Mouse (Mus musculus): ENCODE results near the gene Agbl3. TPM values are rescaled to one million over a fixed set of nuclear protein-coding genes. Genes with fewer than 3 reads are reported as not detected.

The Agbl3 gene
- total and polyA plus RNA-seq, 2 experiments from 2014 or later, result 20.0 to 31.1 TPM

GRCm38 (mm10) chr6:34765721-34766120, 14.5 kb upstream of the Agbl3 start:
- Histone ChIP-seq H3K4me1 (ENCODE audit: insufficient read depth) (no peaks in the 10 kb centered on the region), H3K9ac (no peak overlapping the region), H3K27ac (ENCODE audit: low read depth, low read length) (no peak overlapping the region), H3K9me3 (ENCODE audit: low read length) (no peaks in the 10 kb centered on the region), H3K27me3 (ENCODE audit: insufficient read depth, low read length) (no peaks in the 10 kb centered on the region), H3K36me3 (ENCODE audit: insufficient read depth) (peaks cover 19% of the 10 kb centered on the region; the same call in 1 of the 2 replicates), H3K4me3 (ENCODE audit: low read depth, low read length) (no peak overlapping the region), H3K4me2 (ENCODE audit: low read depth) (no peak overlapping the region)
- WGBS, result 94% methylated on average over 5 of the region's 5 CpGs
- no peak for TF ChIP-seq CTCF (IDR thresholded peaks at IDR 0.05; ENCODE audit: low read depth)
- ATAC-seq (no peak), DNase-seq (no peak)

DNA sequence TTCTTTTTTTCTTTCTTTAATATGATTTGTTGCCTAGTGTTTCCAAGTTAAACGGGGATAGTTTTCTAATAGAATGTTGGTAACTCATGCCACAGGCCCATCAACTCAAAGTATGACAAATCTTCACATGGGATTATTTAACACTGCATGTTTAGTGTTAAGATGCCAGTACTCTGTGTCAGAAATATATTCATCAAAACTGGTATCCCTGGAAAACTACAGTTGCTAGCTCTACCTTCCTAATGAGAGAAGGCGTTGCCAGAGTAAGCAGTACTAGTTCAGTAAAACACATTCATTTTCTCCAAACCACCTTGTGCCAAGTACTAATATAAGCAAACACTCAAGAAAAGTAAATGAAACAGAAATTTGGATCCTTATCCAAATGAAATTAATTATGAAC, 10.2 kb upstream of the Agbl3 start:
- 57% methylated on average over 2 of the region's 2 CpGs for WGBS
- Histone ChIP-seq H3K4me3 (ENCODE audit: low read depth, low read length) (no peak overlapping the region), H3K27ac (ENCODE audit: low read depth, low read length) (no peak overlapping the region), H3K9me3 (ENCODE audit: low read length) (no peaks in the 10 kb centered on the region), H3K4me1 (ENCODE audit: insufficient read depth) (no peaks in the 10 kb centered on the region), H3K27me3 (ENCODE audit: insufficient read depth, low read length) (no peaks in the 10 kb centered on the region), H3K36me3 (ENCODE audit: insufficient read depth) (peaks cover 12% of the 10 kb centered on the region; the same call in 1 of the 2 replicates), H3K4me2 (ENCODE audit: low read depth) (no peak overlapping the region), H3K9ac (no peak overlapping the region)
- ATAC-seq, result no peak
- no peak for TF ChIP-seq CTCF (IDR thresholded peaks at IDR 0.05; ENCODE audit: low read depth)
- no peak for DNase-seq

- no peak overlapping the region for H3K4me2 ChIP-seq (ENCODE audit: low read depth)
- DNase-seq (no peak), ATAC-seq (no peak)
- H3K9ac ChIP-seq, result no peak overlapping the region
- H3K27me3 ChIP-seq (ENCODE audit: insufficient read depth, low read length), result no peaks in the 10 kb centered on the region
- no peak for TF ChIP-seq CTCF (IDR thresholded peaks at IDR 0.05; ENCODE audit: low read depth)
- 81% methylated on average over 6 of the region's 6 CpGs for WGBS
- H3K9me3 ChIP-seq (ENCODE audit: low read length), result no peaks in the 10 kb centered on the region
- H3K36me3 ChIP-seq (ENCODE audit: insufficient read depth), result peaks cover 12% of the 10 kb centered on the region; the same call in 1 of the 2 replicates
- H3K27ac ChIP-seq (ENCODE audit: low read depth, low read length), result no peak overlapping the region
- no peak overlapping the region for H3K4me3 ChIP-seq (ENCODE audit: low read depth, low read length)
- no peaks in the 10 kb centered on the region for H3K4me1 ChIP-seq (ENCODE audit: insufficient read depth)
Observed at GRCm38 (mm10) chr6:34770491-34770890, 9.7 kb upstream of the Agbl3 start.

- no peak overlapping the region for H3K9ac ChIP-seq
- H3K4me3 ChIP-seq (ENCODE audit: low read depth, low read length), result no peak overlapping the region
- no peak for DNase-seq
- H3K4me1 ChIP-seq (ENCODE audit: insufficient read depth), result no peaks in the 10 kb centered on the region
- H3K36me3 ChIP-seq (ENCODE audit: insufficient read depth), result peaks cover 4% of the 10 kb centered on the region; the same call in 1 of the 2 replicates
- H3K9me3 ChIP-seq (ENCODE audit: low read length), result no peaks in the 10 kb centered on the region
- no peak for TF ChIP-seq CTCF (IDR thresholded peaks at IDR 0.05; ENCODE audit: low read depth)
- H3K27me3 ChIP-seq (ENCODE audit: insufficient read depth, low read length), result no peaks in the 10 kb centered on the region
- no peak overlapping the region for H3K4me2 ChIP-seq (ENCODE audit: low read depth)
- ATAC-seq, result no peak
- H3K27ac ChIP-seq (ENCODE audit: low read depth, low read length), result no peak overlapping the region
Observed at GRCm38 (mm10) chr6:34776396-34776795, 3.8 kb upstream of the Agbl3 start.

DNA sequence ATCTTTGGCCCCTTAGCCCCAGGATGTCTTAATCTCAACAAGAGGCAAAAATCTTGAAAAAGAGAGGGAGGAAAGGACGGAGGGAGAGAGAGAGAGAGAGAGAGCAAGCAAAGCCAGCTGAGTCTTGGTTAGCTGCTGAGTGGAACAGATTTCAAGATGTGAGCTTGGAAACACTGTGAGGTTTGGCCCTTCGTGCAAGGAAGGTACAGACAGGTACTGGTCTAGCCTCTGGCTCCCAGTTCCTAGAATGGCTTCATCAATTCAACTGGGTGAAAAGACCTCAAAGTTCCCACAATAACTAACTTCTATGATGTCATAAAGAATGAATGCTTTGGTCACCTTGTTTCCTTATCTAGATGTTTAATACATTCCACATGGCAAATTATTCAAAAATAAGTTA, 3.1 kb upstream of the Agbl3 start:
- H3K4me2 ChIP-seq (ENCODE audit: low read depth), result no peak overlapping the region
- no peak overlapping the region for H3K27ac ChIP-seq (ENCODE audit: low read depth, low read length)
- H3K27me3 ChIP-seq (ENCODE audit: insufficient read depth, low read length), result no peaks in the 10 kb centered on the region
- H3K9ac ChIP-seq, result no peak overlapping the region
- H3K4me1 ChIP-seq (ENCODE audit: insufficient read depth), result no peaks in the 10 kb centered on the region
- no peaks in the 10 kb centered on the region for H3K9me3 ChIP-seq (ENCODE audit: low read length)
- 91% methylated on average over 2 of the region's 2 CpGs for WGBS
- ATAC-seq (no peak), DNase-seq (no peak)
- peaks cover 2% of the 10 kb centered on the region; the same call in 1 of the 2 replicates for H3K36me3 ChIP-seq (ENCODE audit: insufficient read depth)
- no peak for TF ChIP-seq CTCF (IDR thresholded peaks at IDR 0.05; ENCODE audit: low read depth)
- no peak overlapping the region for H3K4me3 ChIP-seq (ENCODE audit: low read depth, low read length)

DNA sequence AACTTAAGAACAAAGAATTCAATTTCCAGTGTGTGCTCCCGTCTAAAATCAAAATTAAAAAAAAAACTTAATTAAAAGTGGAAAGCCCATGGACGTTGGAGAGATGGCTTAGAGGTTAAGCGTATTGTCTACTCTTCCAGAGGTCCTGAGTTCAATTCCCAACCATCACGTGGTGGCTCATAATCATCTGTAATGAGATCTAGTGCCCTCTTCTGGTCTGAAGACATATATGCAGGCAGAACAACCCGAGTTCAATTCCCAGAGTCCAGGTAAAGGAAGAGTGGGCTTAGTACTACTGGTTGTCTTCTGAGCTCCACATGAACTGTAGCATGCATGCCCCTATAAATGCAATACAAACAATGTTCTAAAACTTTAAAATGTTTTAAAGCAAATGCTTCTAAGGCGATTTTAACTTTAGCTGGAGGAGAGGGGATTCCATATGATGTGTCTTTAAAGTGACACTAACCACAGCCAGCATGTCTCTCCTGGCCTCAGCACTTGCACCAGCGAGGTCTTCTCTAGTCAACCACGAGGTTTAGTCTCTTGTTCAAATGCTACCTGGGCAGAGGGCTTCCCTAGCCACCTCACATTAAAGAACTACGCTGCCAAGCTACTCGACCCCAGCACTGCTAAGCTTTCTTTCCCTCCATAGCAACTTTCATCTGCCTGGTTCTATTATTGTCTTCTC, 2.1 kb upstream of the Agbl3 start:
- H3K9ac ChIP-seq, result no peak overlapping the region
- H3K27me3 ChIP-seq (ENCODE audit: insufficient read depth, low read length), result no peaks in the 10 kb centered on the region
- DNase-seq, result no peak
- H3K4me2 ChIP-seq (ENCODE audit: low read depth), result no peak overlapping the region
- 66% methylated on average over 10 of the region's 10 CpGs for WGBS
- no peak for ATAC-seq
- no peaks in the 10 kb centered on the region for H3K4me1 ChIP-seq (ENCODE audit: insufficient read depth)
- H3K4me3 ChIP-seq (ENCODE audit: low read depth, low read length), result no peak overlapping the region
- peak; percentile 25; the same call in 1 of the 2 replicates for TF ChIP-seq CTCF (IDR thresholded peaks at IDR 0.05; ENCODE audit: low read depth)
- no peaks in the 10 kb centered on the region for H3K36me3 ChIP-seq (ENCODE audit: insufficient read depth)
- no peak overlapping the region for H3K27ac ChIP-seq (ENCODE audit: low read depth, low read length)
- H3K9me3 ChIP-seq (ENCODE audit: low read length), result no peaks in the 10 kb centered on the region

- Histone ChIP-seq H3K4me1 (ENCODE audit: insufficient read depth) (no peaks in the 10 kb centered on the region), H3K27me3 (ENCODE audit: insufficient read depth, low read length) (no peaks in the 10 kb centered on the region), H3K9ac (peak overlapping the region; percentile 74), H3K36me3 (ENCODE audit: insufficient read depth) (no peaks in the 10 kb centered on the region; the same call in 1 of the 2 replicates), H3K4me3 (ENCODE audit: low read depth, low read length) (peak overlapping the region; percentile 58), H3K9me3 (ENCODE audit: low read length) (no peaks in the 10 kb centered on the region), H3K27ac (ENCODE audit: low read depth, low read length) (peak overlapping the region; percentile 96), H3K4me2 (ENCODE audit: low read depth) (peak overlapping the region; percentile 62)
- WGBS, result 4% methylated on average over 13 of the region's 13 CpGs
- ATAC-seq, result no peak
- TF ChIP-seq CTCF (IDR thresholded peaks at IDR 0.05; ENCODE audit: low read depth), result no peak
- DNase-seq, result no peak
Observed at GRCm38 (mm10) chr6:34780943-34781289, 684 bp downstream of the Agbl3 start.

Measured in forebrain, postnatal 0 days (tissue).